Mouse (Mus musculus): ENCODE data around the gene Slc30a1. TPM values are rescaled to one million over a fixed set of nuclear protein-coding genes. Genes with fewer than 3 reads are reported as not detected.

Gene Slc30a1
- total and polyA plus RNA-seq, 2 experiments, result 11.3 to 22.6 TPM

DNA sequence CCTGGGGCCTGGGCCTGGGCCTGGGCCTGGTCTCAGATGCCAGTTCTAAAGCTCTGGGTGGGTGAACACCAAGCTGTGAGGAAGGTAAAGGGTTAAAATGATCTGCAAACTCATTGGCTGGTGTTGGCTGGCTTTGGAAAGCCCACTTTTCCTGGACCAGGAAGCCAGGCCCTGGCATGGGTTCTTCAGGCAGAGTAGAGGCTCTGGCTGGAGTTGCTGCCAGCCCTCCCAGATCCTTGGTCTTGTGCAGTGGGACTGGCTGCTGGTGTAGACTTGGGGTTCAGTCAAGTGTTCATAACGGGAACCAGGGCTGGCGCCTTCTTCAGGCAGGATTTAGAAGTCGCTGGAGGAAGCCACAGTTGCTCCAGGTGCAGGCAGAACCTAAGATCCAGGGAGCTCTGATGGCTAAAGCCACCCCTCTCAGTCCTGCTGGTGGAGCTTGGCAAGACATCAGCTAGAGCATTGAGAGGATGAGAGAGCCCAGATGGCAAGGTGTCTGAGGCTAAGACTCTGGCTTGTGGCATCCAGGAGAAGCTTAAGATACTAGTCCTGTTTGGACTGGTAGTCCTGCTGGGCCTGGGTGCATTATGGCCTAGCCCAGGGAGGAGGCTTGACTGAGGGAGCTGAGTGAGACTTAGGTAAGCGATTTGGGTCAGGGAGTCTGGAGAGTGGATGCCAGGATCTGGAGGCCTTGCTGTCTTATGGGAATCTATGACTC is 42.6 kb upstream of the Slc30a1 start:
- no peak for DNase-seq (ENCODE audit: extremely low read depth, low read depth, low spot score)
- no peaks in the 10 kb centered on the region for H3K27me3 ChIP-seq (ENCODE audit: control insufficient read depth, insufficient read depth, low read length)
- H3K4me3 ChIP-seq (ENCODE audit: insufficient read depth, low read depth, low read length), result no peak overlapping the region
- H3K27ac ChIP-seq (replicated peaks; ENCODE audit: insufficient read depth, low read depth, low read length), result no peak overlapping the region
- no peaks in the 10 kb centered on the region for H3K4me1 ChIP-seq (ENCODE audit: control insufficient read depth, insufficient read depth, low read length)
- TF ChIP-seq POLR2A (IDR thresholded peaks at IDR 0.05; ENCODE audit: extremely low read depth, insufficient read depth, low read length) (no peak), CTCF (IDR thresholded peaks at IDR 0.05; ENCODE audit: low read depth, low read length) (no peak)
- H3K79me2 ChIP-seq (ENCODE audit: control insufficient read depth, insufficient read depth, low read length), result no peaks in the 10 kb centered on the region
- no peak overlapping the region for H3K9ac ChIP-seq (ENCODE audit: low read depth, low read length)
- WGBS, result 83% methylated on average over 4 of the region's 4 CpGs
- H3K36me3 ChIP-seq (ENCODE audit: control insufficient read depth, insufficient read depth, low read length), result no peaks in the 10 kb centered on the region

DNA sequence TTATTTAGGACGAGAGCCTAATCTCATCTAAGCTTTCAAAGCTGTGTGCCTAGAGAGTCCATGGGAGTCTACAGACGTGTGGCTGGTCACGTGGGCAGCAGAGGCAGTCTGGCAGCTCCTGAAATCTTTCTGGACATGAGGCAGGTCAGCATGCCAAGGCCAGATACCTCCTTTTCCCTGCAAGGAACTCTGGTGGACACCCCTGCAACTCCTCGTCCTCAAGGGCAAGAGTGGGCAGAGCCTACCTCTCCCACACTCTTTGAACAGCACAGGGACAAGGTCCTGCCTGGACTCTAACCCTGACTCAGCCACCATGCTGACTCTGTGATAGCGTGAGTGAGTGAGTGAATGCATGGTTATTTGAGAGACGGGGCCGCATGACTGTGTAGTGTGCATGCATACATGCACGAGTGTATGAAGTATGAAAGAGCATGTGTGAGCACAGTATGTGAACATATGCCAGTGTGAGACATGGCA is 42.0 kb upstream of the Slc30a1 start:
- Histone ChIP-seq H3K4me3 (ENCODE audit: insufficient read depth, low read depth, low read length) (no peak overlapping the region), H3K27ac (replicated peaks; ENCODE audit: insufficient read depth, low read depth, low read length) (no peak overlapping the region), H3K36me3 (ENCODE audit: control insufficient read depth, insufficient read depth, low read length) (no peaks in the 10 kb centered on the region), H3K9ac (ENCODE audit: low read depth, low read length) (no peak overlapping the region), H3K79me2 (ENCODE audit: control insufficient read depth, insufficient read depth, low read length) (no peaks in the 10 kb centered on the region), H3K4me1 (ENCODE audit: control insufficient read depth, insufficient read depth, low read length) (no peaks in the 10 kb centered on the region), H3K27me3 (ENCODE audit: control insufficient read depth, insufficient read depth, low read length) (no peaks in the 10 kb centered on the region)
- 95% methylated on average over 8 of the region's 8 CpGs for WGBS
- no peak for DNase-seq (ENCODE audit: extremely low read depth, low read depth, low spot score)
- TF ChIP-seq CTCF (IDR thresholded peaks at IDR 0.05; ENCODE audit: low read depth, low read length) (no peak), POLR2A (IDR thresholded peaks at IDR 0.05; ENCODE audit: extremely low read depth, insufficient read depth, low read length) (no peak)

DNA sequence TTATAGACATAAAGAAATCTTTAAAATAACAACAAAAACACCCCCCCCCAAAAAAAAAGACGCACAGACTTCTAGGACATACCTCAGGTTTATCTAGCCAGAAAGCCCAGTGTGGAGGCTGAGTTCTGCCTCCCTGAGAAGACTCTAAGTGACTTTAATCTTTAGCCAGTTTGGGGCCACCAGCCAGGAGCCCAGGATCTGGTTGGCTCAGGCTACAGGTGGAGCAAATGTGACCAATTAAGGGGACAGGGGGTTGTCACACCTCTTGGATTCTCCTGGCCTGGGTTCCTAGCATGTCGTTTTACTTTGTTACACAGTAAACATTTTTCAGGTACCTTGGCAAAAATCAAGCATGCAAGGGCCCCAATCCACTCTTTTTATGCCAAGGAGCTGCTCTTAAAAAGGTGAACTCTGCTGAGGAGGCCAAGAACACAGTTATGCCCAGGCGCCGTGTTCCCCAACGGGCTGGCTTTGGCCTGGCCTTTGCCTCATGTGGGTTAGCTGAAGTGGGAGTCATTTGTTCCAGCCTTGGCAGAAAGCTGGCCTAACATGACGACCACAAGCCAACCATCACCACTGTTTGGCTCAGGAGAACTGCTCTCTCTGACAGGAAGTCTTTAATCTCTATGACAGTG is 34.4 kb upstream of the Slc30a1 start:
- H3K36me3 ChIP-seq (ENCODE audit: control insufficient read depth, insufficient read depth, low read length), result no peaks in the 10 kb centered on the region
- no peaks in the 10 kb centered on the region for H3K79me2 ChIP-seq (ENCODE audit: control insufficient read depth, insufficient read depth, low read length)
- 74% methylated on average over 6 of the region's 6 CpGs for WGBS
- DNase-seq (ENCODE audit: extremely low read depth, low read depth, low spot score), result no peak
- no peaks in the 10 kb centered on the region for H3K27me3 ChIP-seq (ENCODE audit: control insufficient read depth, insufficient read depth, low read length)
- no peak overlapping the region for H3K4me3 ChIP-seq (ENCODE audit: insufficient read depth, low read depth, low read length)
- no peak overlapping the region for H3K9ac ChIP-seq (ENCODE audit: low read depth, low read length)
- no peak overlapping the region for H3K27ac ChIP-seq (replicated peaks; ENCODE audit: insufficient read depth, low read depth, low read length)
- H3K4me1 ChIP-seq (ENCODE audit: control insufficient read depth, insufficient read depth, low read length), result no peaks in the 10 kb centered on the region
- TF ChIP-seq CTCF (IDR thresholded peaks at IDR 0.05; ENCODE audit: low read depth, low read length) (no peak), POLR2A (IDR thresholded peaks at IDR 0.05; ENCODE audit: extremely low read depth, insufficient read depth, low read length) (no peak)

- no peak for DNase-seq (ENCODE audit: extremely low read depth, low read depth, low spot score)
- no peaks in the 10 kb centered on the region for H3K79me2 ChIP-seq (ENCODE audit: control insufficient read depth, insufficient read depth, low read length)
- H3K9ac ChIP-seq (ENCODE audit: low read depth, low read length), result no peak overlapping the region
- H3K27me3 ChIP-seq (ENCODE audit: control insufficient read depth, insufficient read depth, low read length), result no peaks in the 10 kb centered on the region
- peaks cover 10% of the 10 kb centered on the region for H3K4me1 ChIP-seq (ENCODE audit: control insufficient read depth, insufficient read depth, low read length)
- no peak overlapping the region for H3K4me3 ChIP-seq (ENCODE audit: insufficient read depth, low read depth, low read length)
- no peaks in the 10 kb centered on the region for H3K36me3 ChIP-seq (ENCODE audit: control insufficient read depth, insufficient read depth, low read length)
- H3K27ac ChIP-seq (replicated peaks; ENCODE audit: insufficient read depth, low read depth, low read length), result no peak overlapping the region
- WGBS, result 70% methylated on average over 7 of the region's 7 CpGs
- TF ChIP-seq CTCF (IDR thresholded peaks at IDR 0.05; ENCODE audit: low read depth, low read length), result no peak
- TF ChIP-seq POLR2A (IDR thresholded peaks at IDR 0.05; ENCODE audit: extremely low read depth, insufficient read depth, low read length), result no peak
Measured at GRCm38 (mm10) chr1:191875006-191875405, 31.6 kb upstream of the Slc30a1 start.

DNA sequence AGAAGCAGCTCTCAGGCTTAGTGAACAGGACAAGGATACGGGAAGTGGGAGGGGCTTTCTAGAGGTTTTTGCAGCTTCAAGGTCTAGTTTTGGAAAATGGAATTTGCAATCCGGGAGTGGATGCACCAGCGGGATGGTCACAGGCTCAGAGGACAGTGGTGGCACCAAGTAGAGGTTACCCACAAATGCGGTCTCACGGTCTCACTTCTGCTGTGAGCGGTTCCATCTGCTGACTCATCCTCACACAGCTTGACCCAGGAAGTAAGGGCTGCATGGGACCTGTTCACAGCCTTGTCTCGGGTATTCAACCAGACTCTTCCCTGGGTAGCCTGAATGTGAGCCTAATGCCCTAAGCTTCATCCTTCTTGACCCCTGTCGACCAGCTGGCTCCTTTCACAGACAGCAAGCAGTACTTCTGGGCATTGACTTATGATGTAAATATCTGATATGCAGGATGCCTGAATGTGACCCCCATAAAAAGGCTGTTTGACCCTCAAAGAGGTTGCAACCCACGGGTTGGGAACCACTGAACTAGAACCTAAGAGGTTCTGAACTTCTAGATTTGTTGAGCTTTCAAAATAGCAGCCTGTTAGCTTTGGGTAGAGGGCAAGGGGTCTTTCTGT is 30.8 kb upstream of the Slc30a1 start:
- TF ChIP-seq POLR2A (IDR thresholded peaks at IDR 0.05; ENCODE audit: extremely low read depth, insufficient read depth, low read length) (no peak), CTCF (IDR thresholded peaks at IDR 0.05; ENCODE audit: low read depth, low read length) (no peak)
- Histone ChIP-seq H3K36me3 (ENCODE audit: control insufficient read depth, insufficient read depth, low read length) (no peaks in the 10 kb centered on the region), H3K9ac (ENCODE audit: low read depth, low read length) (no peak overlapping the region), H3K27me3 (ENCODE audit: control insufficient read depth, insufficient read depth, low read length) (no peaks in the 10 kb centered on the region), H3K4me1 (ENCODE audit: control insufficient read depth, insufficient read depth, low read length) (peaks cover 15% of the 10 kb centered on the region), H3K27ac (replicated peaks; ENCODE audit: insufficient read depth, low read depth, low read length) (no peak overlapping the region), H3K79me2 (ENCODE audit: control insufficient read depth, insufficient read depth, low read length) (no peaks in the 10 kb centered on the region), H3K4me3 (ENCODE audit: insufficient read depth, low read depth, low read length) (no peak overlapping the region)
- DNase-seq (ENCODE audit: extremely low read depth, low read depth, low spot score), result peak; percentile 30
- 70% methylated on average over 9 of the region's 9 CpGs for WGBS
